Mouse (Mus musculus) cerebellum, adult 2 months (tissue): ENCODE results near the gene Large2.

Experiments used
- CTCF ChIP-seq: fragments of 200-500 bp; IDR thresholded peaks from 2 replicates; pipeline ENCODE4 v1.5.1; 2011; ENCODE audit warnings: low read depth, mild to moderate bottlenecking, control low read depth, low read length, moderate library complexity, borderline replicate concordance; ENCODE audit not compliant: insufficient read depth
- POLR2A ChIP-seq: fragments of 200-500 bp; IDR thresholded peaks from 2 replicates; pipeline ENCODE4 v1.6.1; 2011; ENCODE audit warnings: low read length, control low read depth, borderline replicate concordance; ENCODE audit not compliant: insufficient read depth

DNA sequence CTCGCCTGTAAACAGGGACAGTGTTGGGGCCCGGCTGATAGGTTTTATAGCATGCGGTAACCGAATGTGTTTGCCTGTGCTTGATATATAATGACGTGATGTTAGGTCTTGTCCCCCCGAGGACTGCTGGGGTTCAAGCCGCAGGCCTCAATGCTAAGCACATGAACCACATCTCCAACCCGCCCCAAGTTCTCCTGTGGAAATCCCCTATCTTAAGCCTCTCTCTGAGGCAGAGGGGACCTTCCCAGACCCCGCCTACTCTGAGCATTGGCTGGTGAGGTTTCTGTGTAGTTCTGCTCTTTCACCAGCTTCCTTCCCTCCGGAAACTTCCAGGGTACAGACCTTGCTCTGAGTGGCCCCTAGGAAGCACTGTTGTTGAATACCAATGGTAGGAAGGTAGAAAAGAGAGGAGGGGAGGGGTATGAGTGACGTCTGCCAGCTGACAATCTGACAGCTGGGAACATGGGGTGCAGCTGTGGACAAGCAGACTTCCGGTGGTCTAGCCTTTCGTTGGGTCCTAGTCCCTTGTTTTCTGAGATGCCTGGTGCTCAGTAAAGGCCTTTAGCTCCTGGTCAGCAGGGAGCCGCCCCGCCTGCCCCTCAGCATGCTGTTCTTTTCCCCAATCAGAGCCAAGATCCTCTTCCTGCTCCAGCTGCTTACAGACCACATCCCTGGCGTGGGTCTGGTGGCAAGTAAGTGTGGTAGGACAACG, 5.3 kb upstream of the Large2 start:
- TF ChIP-seq POLR2A (no peak), CTCF (no peak)
